Mouse (Mus musculus): ENCODE results near the gene Tmed6. TPM values are rescaled to one million over a fixed set of nuclear protein-coding genes. Genes with fewer than 3 reads are reported as not detected.
"Not testable (repeated sequence)": the region's sequence is repeated elsewhere in the genome, so short reads cannot be mapped to it uniquely, and the experiment has no call there.

Gene Tmed6
- not detected for total RNA-seq (2021)

DNA sequence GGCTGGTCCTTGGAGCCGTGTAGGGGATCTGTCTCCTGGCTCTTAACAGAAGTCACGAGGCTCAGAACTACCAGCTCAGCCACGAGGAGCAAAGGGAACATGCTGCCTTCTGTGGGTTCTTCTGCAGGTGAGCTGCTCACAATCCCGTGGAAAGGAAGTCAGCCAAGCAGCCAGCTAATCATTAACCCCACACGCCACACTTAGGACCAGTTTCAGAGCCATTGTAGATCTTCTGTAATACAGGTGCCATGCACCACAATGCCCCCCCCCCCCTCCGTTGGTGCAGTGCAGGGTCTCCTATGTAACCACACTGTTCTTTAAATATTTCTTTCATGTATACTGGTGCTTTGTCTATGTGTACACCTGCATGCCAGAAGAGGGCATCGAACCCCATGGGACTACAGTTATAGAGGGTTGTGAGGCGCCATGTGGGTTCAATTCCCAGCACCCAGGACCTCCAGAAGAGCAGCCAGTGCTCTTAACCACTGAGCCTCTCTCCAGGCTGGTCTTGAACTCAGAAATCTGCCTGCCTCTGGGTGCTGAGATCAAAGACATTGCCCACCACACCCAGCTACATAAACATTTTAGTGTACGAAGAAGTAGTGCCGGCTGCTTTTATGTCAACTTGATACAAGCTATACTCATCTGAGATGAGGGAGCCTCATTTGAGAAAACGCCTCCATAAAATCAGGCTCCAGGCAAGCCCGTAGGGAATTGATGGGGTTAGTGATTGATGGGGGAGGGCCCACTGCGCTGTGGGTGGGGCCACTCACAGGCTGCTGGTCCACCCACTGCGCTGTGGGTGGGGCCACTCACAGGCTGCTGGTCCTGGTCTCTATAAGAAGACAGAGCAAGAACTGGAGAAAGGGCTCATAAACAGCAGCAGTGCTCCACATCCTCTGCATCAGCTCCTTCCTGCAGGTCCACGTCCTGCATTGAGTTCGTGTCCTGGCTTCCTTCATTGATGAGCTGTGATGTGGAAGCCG lies at the start of gene Tmed6:
Gene Tmed6, minus strand, starts transcription at position 134 of the 986 bp plus-strand sequence.
- intact Hi-C loops (cut with DNase I): no loop called here
- DNase-seq (ENCODE audit: extremely low spot score in 1 of 2, low spot score in 2 of 2): peak in 1 of 2 experiments; percentile 50

DNA sequence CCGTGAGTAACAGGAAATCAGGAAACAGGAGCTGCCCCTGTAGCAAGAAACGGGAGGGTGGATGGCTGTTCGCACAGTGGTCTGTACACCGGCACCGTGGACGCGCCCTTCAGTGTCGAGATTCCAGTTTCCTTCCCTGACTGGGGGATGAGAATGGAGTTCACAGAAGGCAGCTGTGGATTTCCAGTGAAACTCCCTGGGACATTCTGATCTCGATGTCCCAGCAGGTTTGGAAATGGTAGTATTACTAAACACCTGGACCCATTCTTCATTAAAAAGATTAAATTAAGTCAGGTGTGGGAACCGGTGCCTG lies 49.5 kb upstream of the Tmed6 start:
- DNase-seq (ENCODE audit: extremely low spot score in 1 of 2, low spot score in 2 of 2): no peak
- intact Hi-C loops (cut with DNase I): loop anchor here (2.0 to 10.0 kb wide), 2 partner anchors 90 to 210 kb away; no protein-coding TSS in a partner anchor

DNA sequence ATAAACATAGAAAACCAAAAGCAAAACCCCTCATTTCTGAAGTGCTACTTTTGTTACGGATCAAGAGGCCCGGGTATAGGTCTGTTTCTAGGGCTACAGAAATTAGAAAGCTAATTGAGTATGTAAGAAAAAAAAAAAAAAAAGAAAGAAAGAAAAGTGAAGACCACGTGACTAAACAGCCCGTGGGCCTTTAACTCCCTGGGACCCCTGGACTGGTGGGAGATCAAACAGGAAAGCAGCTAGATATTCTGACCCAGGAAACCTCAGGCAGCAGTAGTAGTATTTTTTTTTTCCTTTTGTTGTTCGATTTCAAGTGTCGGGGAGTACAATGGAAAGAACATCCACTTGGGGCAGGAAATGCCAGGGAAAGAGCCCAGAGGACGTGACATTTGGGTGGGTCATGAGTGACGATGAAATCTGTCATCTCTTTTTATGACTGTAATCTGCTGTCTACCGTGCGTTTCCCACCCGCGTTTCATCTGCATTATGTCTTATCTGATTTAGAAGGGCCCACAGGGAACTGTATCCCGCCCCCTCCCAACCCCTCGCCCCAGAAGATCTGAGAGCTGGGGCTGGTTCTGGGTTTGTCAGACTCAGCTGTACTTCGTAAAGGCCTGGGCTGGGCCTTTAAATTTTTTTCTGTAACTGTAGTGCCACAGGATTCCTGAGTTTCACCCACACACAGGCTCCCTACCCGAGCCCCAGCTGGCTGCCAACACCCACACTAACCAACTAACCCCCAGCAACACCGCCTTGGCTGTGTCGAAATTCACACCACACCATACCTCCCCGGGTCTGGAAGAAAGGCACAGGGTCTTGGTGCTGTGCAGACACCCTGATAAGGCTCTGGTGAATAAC lies 48.9 kb upstream of the Tmed6 start:
- DNase-seq (ENCODE audit: extremely low spot score in 1 of 2, low spot score in 2 of 2): no peak
- intact Hi-C loops (cut with DNase I): loop anchor here (2.0 to 10.0 kb wide), 2 partner anchors 90 to 210 kb away; no protein-coding TSS in a partner anchor

DNA sequence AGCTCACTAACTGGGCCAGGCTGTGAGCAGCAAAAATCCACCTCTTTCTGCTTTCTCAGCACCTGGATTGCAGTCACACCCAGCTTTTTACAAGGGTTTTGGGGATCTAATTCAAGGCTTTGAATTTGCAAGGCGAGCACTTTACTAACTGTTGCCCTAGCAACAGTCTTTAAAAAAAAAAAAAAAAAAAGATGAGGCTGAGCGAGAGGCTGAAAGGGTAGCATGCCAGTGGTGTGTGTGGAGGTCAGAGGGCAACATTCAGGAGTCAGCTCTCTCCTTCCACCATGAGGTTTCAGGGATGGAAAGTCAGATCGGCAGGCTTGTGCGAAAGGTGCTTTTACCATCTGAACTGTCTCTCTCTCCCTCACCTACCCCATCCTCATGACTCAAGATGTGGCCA lies 47.8 kb upstream of the Tmed6 start:
- intact Hi-C loops (cut with DNase I): loop anchor here (10.0 kb wide), 1 partner anchor 92 kb away; no protein-coding TSS in a partner anchor
- no peak for DNase-seq (ENCODE audit: extremely low spot score in 1 of 2, low spot score in 2 of 2)

DNA sequence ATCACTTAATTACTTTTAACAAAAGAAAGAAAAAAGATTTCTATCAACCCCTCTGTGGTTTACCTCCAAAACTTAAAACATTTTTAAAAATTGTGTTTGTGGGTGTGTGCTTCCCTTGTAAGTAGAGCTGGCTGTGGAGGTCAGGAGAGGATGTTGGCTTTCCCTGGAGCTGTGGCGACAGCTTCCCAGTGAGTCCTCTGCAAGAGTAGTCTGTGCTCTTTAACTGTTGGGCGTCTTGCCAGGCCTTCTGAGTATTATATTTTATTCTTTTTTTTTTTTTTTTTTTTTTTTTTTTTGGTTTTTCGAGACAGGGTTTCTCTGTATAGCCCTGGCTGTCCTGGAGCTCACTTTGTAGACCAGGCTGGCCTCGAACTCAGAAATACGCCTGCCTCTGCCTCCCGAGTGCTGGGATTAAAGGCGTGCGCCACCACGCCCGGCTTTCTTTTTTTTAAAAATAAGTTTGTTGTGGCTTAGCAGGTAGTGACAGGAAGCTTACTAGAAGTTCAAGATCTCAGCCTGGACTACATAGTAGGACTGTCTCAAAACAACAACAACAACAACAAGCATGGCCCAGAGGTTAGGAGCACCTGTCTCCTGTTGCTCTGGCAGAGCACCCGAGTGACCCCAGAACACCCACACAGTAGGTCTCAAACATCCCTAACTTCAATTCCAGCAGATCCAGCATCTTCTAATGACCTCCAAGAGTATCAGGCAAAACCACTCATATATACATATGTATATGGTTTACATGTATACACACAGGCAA lies 46.1 kb upstream of the Tmed6 start:
- DNase-seq (ENCODE audit: extremely low spot score in 1 of 2, low spot score in 2 of 2): peak in 1 of 2 experiments; percentile 48
- intact Hi-C loops (cut with DNase I): loop anchor here (10.0 kb wide), 1 partner anchor 93 kb away; no protein-coding TSS in a partner anchor

DNA sequence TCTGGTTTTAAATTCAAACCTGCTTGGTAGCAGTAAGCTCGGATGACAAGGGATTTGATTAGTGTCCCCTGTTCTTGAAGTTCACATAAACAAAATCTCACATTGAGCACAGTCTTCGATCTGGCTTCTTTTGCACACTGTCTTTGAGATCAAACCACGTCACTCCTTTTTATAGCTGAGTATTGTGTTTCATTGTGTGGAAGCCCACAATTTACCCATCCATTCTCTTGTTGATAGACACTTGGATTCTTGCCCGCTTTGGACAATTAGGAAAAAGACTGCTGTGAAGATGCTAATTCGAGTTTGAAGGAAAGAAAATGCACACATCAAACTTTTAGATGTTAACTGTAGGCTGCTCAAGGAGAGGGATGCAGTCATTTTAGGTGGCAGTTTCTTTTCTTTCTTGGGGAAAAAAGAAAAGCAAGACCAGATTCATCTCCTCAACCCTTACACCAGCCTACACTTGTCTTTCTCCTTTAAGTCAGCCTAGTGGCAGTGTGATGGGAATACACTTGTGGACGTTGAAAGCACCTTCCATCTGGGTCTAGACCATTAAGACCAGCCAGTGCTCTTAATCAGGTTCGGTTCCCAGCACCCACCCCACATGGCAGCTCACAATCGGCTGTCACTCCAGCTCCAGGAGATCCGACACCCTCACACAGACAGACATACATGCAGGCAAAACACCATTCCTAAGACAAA lies 45.3 kb upstream of the Tmed6 start:
- DNase-seq (ENCODE audit: extremely low spot score in 1 of 2, low spot score in 2 of 2): no peak
- intact Hi-C loops (cut with DNase I): loop anchor here (10.0 kb wide), 1 partner anchor 94 kb away; no protein-coding TSS in a partner anchor

DNA sequence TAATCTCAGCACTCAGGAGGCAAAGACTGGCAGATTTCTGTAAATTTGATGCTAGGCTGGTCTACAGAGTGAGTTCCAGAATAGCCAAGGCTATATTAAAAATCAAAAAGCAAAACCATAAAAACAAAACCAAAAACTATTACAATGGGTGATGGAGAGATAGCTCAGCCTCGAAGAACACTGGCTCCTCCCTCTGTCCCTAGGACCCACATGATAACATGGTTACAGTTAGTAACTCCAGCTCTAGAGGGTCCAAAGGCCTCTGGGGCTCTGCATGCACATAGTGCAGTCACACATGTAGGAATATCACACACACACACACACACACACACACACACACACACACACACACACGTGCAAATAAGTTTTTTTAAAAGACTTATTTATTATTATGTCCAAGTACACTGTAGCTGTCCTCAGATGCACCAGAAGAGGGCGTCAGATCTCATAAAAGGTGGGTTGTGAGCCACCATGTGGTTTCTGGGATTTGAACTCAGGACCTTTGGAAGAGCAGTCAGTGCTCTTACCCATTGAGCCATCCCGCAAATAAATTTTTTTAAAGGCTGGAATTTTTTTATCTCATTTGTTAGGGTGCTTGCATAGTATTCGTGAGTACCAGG lies 44.5 kb upstream of the Tmed6 start:
- no peak for DNase-seq (ENCODE audit: extremely low spot score in 1 of 2, low spot score in 2 of 2)
- intact Hi-C loops (cut with DNase I): loop anchor here (10.0 kb wide), 2 partner anchors 95 to 475 kb away; partner anchors contain the start of gene Psmd7

DNA sequence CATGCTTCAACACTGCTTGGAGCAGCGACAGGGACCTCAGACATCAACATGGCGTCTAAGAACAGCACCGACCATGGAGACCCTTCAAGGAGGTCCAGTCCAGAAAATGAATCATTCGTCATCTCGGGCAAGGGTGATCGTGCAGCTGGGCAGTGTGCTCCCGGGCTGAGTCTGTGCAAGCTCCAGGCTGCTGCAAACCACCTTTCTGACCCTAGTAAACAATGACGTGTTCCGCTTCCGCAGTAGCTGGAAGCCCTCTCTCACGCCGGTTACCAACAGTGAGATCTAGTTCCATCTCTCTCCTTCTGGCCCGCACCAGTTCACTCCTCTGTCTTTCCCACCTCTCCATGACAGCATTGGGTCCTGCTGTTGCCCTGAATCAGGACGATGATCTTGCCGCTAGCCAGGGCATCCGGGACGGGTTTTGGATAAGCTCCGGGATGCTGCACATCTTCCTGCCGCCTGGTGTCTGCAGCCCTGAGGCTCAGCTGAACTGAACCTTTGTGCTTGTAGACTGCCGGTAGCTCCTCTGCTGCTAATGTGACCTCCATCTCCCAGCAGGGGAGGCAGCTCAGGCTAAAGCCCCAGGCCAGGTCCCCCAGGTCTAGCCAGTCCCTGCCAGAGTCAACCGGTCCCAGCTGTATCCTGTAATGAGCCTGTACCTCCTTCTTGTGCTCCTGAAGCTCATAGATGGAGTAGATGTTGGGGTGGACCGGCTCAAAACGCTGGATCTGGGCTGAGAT lies 43.7 kb upstream of the Tmed6 start:
- intact Hi-C loops (cut with DNase I): loop anchor here (10.0 kb wide), 1 partner anchor 476 kb away; the partner anchor contains the start of gene Psmd7
- no peak for DNase-seq (ENCODE audit: extremely low spot score in 1 of 2, low spot score in 2 of 2)

DNA sequence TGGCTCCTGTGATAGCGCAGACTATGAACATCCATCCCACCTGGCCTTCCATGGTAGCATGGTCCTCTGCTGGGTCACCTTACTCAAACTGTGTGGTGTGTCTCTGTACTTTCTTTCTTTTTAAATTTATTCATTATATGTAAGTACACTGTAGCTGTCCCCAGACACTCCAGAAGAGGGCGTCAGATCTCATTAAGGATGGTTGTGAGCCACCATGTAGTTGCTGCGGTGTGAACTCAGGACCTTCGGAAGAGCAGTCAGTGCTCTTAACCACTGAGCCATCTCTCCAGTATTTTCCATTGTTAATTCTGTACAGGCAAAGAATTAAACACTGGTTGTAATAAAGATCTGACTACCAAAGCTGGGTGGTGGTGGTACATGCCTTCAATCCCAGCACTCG lies 42.6 kb upstream of the Tmed6 start:
- intact Hi-C loops (cut with DNase I): loop anchor here (10.0 kb wide), 1 partner anchor 477 kb away; the partner anchor contains the start of gene Psmd7
- not testable (repeated sequence) for DNase-seq (ENCODE audit: extremely low spot score in 1 of 2, low spot score in 2 of 2)

DNA sequence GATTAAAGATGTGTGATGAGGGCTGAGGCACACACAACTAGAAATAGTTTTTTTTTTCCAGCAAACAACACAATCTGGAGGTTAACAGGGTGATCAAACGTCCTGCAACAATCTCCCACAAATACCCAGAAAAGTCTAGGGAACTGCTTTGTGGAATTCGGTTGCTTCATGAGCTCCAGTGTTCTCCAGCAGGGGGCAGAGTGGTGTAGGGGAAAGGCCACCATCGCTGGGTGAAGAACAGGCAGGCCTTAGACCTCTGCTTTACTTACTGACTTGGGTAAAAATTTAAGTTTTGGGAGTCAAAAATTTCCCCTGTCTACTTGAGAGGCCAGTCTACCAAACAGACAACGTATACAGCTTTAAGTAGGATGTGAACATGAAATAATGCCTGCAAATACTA lies 39.1 kb upstream of the Tmed6 start:
- intact Hi-C loops (cut with DNase I): loop anchor here (5.0 to 10.0 kb wide), 3 partner anchors 223 to 480 kb away; partner anchors contain the start of genes Nob1 and Psmd7
- DNase-seq (ENCODE audit: extremely low spot score in 1 of 2, low spot score in 2 of 2): peak in 1 of 2 experiments; percentile 80

DNA sequence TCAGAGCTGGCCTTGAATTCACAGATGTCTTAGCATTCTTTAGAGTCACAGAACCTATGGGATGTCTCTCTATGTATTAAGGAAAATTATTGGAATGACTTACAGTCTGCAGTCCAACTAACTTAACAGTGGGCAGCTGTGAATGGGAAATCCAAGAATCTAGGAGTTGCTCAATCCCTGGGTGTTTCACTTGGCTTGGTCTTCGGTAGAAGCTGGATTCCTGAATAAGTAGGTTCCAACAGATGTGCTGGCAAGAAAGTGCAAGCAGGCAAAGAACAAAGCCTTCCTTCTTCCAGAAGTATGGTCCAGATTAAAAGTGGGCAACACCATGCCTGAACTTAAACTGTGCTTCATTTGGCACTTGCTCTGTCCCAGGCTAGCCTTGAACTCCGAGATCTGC lies 35.2 kb upstream of the Tmed6 start:
- DNase-seq (ENCODE audit: extremely low spot score in 1 of 2, low spot score in 2 of 2): no peak
- intact Hi-C loops (cut with DNase I): loop anchor here (5.0 to 10.0 kb wide), 3 partner anchors 227 to 484 kb away; partner anchors contain the start of genes Nob1 and Psmd7

DNA sequence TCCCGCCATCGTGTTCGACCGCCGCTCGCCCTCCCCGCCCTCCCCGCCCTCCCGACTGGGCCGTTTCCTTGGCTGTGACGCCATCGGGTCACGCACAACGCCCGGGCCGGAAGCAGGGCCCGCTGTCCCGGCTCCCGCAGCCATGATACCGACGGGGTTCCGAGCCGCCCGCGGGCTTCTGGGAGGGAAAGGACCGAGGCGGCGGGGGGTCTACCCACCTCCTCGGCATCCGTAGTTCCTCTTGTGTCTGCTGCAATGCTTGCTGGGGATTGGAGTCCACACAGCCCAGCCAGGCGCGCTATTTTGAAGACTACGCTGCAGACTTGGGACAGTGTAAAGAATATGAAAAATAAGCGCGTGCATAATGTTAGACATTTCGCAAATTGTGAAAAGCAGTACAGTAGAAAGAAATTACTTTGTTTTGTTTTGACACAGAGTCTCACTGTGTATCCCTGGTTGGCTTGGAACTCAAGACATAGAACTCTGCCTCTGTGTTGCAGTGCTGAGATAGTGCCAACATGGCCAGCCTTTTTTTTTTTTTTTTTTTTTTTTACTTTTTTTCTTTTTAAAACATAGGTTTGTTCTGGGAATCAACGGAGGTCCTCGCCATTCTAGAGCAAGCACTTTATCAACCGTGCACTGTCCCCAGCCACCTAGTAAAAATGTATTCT lies 31.1 kb upstream of the Tmed6 start, which contains the start of gene Terf2:
Gene Terf2, minus strand, starts transcription at position 182 of the 671 bp plus-strand sequence.
- intact Hi-C loops (cut with DNase I): no loop called here
- DNase-seq (ENCODE audit: extremely low spot score in 1 of 2, low spot score in 2 of 2): peak; percentile 93 to 98

DNA sequence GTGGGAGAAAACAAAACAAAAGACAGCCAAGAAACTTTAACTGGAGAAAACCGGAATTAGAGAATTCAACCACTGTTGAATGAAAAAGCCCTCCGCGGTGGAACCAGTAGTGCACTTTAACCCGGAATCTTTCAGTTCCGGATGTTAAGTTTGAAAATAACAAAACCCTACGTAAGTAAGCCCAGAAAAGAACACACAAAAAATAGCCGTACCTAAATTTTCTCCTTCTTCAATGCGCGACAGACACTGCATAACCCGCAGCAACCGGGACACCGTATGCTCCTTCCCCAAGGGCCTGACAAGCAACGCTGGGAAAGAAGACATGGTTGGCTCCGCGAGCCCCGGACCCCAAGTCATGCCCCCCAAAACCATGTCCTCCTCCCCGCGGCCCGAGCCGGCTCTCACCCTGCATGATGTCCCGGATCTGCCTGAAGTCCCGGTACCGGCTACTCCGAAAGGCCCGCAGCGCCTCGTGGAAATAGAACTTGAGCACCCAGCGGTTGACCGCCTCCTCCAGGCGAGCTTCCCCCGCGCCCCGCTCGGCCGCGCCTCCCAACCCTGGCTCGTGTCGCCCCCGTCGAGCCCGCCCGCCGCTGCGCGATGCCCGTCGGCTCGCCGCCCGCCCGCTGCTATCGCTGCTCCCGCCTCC lies 30.4 kb upstream of the Tmed6 start:
- DNase-seq (ENCODE audit: extremely low spot score in 1 of 2, low spot score in 2 of 2): peak in 1 of 2 experiments; percentile 21
- intact Hi-C loops (cut with DNase I): no loop called here

DNA sequence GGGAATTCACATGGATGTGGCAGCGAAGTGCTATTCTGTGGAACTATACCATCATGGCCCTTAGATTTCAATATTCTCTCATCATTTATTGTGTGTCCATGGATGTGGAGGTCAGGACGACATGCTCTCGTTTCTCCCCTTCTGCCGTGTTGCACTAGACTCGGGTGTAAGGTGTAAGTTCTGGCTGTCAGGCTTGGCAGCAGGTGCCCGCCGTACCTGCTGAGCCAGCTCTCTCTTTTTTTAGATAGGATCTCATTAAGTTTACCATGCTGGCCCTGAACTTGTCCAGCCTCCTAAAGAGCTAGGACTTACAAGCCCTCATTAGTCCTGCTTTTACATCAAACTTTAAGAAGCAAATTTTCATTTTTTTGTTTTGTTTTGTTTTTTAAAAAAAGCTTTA lies 25.1 kb upstream of the Tmed6 start:
- intact Hi-C loops (cut with DNase I): no loop called here
- no peak for DNase-seq (ENCODE audit: extremely low spot score in 1 of 2, low spot score in 2 of 2)

DNA sequence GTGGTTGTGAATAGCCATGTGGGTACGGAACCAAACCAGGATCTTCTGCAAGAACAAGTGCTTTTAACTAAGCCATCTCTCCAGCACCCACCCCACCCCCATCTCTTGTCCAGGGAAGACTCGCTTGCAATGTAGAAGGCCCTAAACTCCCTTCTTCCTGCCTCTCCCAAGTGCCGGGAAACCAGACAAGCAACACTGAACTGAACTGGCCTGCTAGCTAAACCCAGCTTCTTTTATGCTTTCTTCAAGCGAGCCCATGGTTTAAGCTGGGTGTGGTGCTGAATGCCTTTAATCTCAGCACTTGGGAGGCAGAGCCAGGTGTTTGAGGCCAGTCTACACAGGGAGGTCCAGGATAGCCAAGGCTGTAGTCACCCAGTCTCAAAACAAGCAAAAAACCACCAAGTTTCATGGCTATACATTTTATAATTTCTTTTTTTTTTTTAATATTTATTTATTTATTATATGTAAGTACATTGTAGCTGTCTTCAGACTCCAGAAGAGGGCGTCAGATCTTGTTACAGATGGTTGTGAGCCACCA lies 23.2 kb upstream of the Tmed6 start:
- no peak for DNase-seq (ENCODE audit: extremely low spot score in 1 of 2, low spot score in 2 of 2)
- intact Hi-C loops (cut with DNase I): no loop called here

All from left cerebral cortex, postnatal 10 days (tissue).